Comparison of ENCODE assay signal across 7 mouse cellular contexts in genomic region chr11:115975083-115975420, GRCm38 (mm10). TPM values are rescaled to one million over a fixed set of nuclear protein-coding genes. Genes with fewer than 3 reads are reported as not detected.
DNase-seq lines count a peak whose midpoint lies in the region; ATAC-seq and TF ChIP-seq lines count a peak whose summit lies in the region.

No protein-coding gene starts in this region.

- H3K36me3 ChIP-seq in forebrain, embryonic 12.5 days (replicated peaks): no peaks in the 10 kb centered on the region
- H3K36me3 ChIP-seq in limb, embryonic 11.5 days (ENCODE audit: control insufficient read depth, insufficient read depth, low read length): no peaks in the 10 kb centered on the region
- H3K36me3 ChIP-seq in neural tube, embryonic 15.5 days: no peaks in the 10 kb centered on the region

- H3K9ac ChIP-seq in forebrain, embryonic 12.5 days: peak overlapping the region; percentile 49
- H3K9ac ChIP-seq in limb, embryonic 11.5 days (ENCODE audit: low read length): peak overlapping the region; percentile 28; the same call in 1 of the 2 replicates
- H3K9ac ChIP-seq in neural tube, embryonic 15.5 days (replicated peaks): 0 out of 2 replicates have a peak overlapping the region, but pooled peaks have one; percentile 12

- ATAC-seq in forebrain, embryonic 12.5 days (ENCODE audit: low FRiP score): no peak
- ATAC-seq in limb, embryonic 11.5 days (ENCODE audit: insufficient number of reproducible peaks, low FRiP score, low TSS enrichment, low read depth): no peak
- ATAC-seq in neural tube, embryonic 15.5 days (ENCODE audit: low FRiP score): no peak

- H3K27ac ChIP-seq in forebrain, embryonic 12.5 days: no peak overlapping the region
- no peak overlapping the region for H3K27ac ChIP-seq in limb, embryonic 11.5 days (replicated peaks; ENCODE audit: low read depth, low read length)
- H3K27ac ChIP-seq in neural tube, embryonic 15.5 days (replicated peaks): peak overlapping the region; percentile 20; the same call in 1 of the 2 replicates

- H3K4me1 ChIP-seq in lung, adult 2 months (ENCODE audit: control insufficient read depth, insufficient read depth, low read length): peaks cover 5% of the 10 kb centered on the region; the same call in 1 of the 2 replicates
- peaks cover 9% of the 10 kb centered on the region for H3K4me1 ChIP-seq in forebrain, embryonic 12.5 days
- peaks cover 6% of the 10 kb centered on the region; the same call in 1 of the 2 replicates for H3K4me1 ChIP-seq in limb, embryonic 11.5 days (ENCODE audit: control insufficient read depth, insufficient read depth, low read length)
- H3K4me1 ChIP-seq in neural tube, embryonic 15.5 days: peaks cover 11% of the 10 kb centered on the region

- no peak for TF ChIP-seq CTCF in lung, adult 2 months (IDR thresholded peaks at IDR 0.05; ENCODE audit: insufficient read depth, low read length)

- peak overlapping the region; percentile 31 for H3K4me3 ChIP-seq in lung, adult 2 months (replicated peaks; ENCODE audit: extremely low read depth, low read depth, low read length)
- peak overlapping the region; percentile 49 for H3K4me3 ChIP-seq in forebrain, embryonic 12.5 days (replicated peaks)
- H3K4me3 ChIP-seq in limb, embryonic 11.5 days (ENCODE audit: low read depth, low read length): peak overlapping the region; percentile 33
- peak overlapping the region; percentile 43 for H3K4me3 ChIP-seq in neural tube, embryonic 15.5 days (replicated peaks)

- WGBS in lung, adult 2 months: 4% methylated on average over 18 of the region's 18 CpGs
- WGBS in forebrain, embryonic 12.5 days: 2% methylated on average over 18 of the region's 18 CpGs
- 5% methylated on average over 18 of the region's 18 CpGs for WGBS in limb, embryonic 11.5 days
- 3% methylated on average over 18 of the region's 18 CpGs for WGBS in neural tube, embryonic 15.5 days

- H3K9me3 ChIP-seq in forebrain, embryonic 12.5 days: no peaks in the 10 kb centered on the region
- no peaks in the 10 kb centered on the region for H3K9me3 ChIP-seq in limb, embryonic 11.5 days (ENCODE audit: control insufficient read depth, low read length)
- H3K9me3 ChIP-seq in neural tube, embryonic 15.5 days (replicated peaks): no peaks in the 10 kb centered on the region

- peaks cover 60% of the 10 kb centered on the region for H3K27me3 ChIP-seq in forebrain, embryonic 12.5 days
- H3K27me3 ChIP-seq in limb, embryonic 11.5 days (ENCODE audit: control insufficient read depth, insufficient read depth, low read length): peaks cover 32% of the 10 kb centered on the region
- peaks cover 48% of the 10 kb centered on the region for H3K27me3 ChIP-seq in neural tube, embryonic 15.5 days (replicated peaks)

- peak; percentile 54 for DNase-seq in lung, adult 2 months
- DNase-seq in lung, postnatal 25 days (ENCODE audit: low spot score): no peak
- no peak for DNase-seq in limb, embryonic 11.5 days (ENCODE audit: low spot score)
- no peak for DNase-seq in thymus, postnatal 10 days (ENCODE audit: low spot score in 2 of 2)
- no peak for DNase-seq in cerebellum, adult 18-20 months

- no peak for TF ChIP-seq POLR2A in lung, adult 2 months (IDR thresholded peaks at IDR 0.05; ENCODE audit: borderline replicate concordance, extremely low read depth, low read depth, low read length)

- H3K4me2 ChIP-seq in forebrain, embryonic 12.5 days: peak overlapping the region; percentile 69
- peak overlapping the region; percentile 66 for H3K4me2 ChIP-seq in limb, embryonic 11.5 days (ENCODE audit: low read depth, severe bottlenecking)
- peak overlapping the region; percentile 71 for H3K4me2 ChIP-seq in neural tube, embryonic 15.5 days

RNA-seq across cellular contexts. Expression of gene Itgb4, which starts 0.5 kb away (rescaled TPM):
- polyA plus RNA-seq in lung, adult 2 months (2012; rRNA removed): 11.0 and 14.7 TPM in 2 replicates
- polyA plus RNA-seq in forebrain, embryonic 12.5 days (2016; fragmentation: Nextera tagmentation; extraction: Ambion mirVana): 0.94 and 1.0 TPM in 2 replicates
- polyA plus RNA-seq in limb, embryonic 11.5 days (2014; fragmentation: Nextera tagmentation; extraction: Ambion mirVana): 1.0 and 1.5 TPM in 2 replicates
- polyA plus RNA-seq in neural tube, embryonic 15.5 days (2015; fragmentation: Nextera tagmentation; extraction: Ambion mirVana): 2.0 and 4.9 TPM in 2 replicates

RNA-seq across cellular contexts. Expression of gene Galk1, which starts 37.5 kb away (rescaled TPM):
- 49.5 and 57.1 TPM in 2 replicates for polyA plus RNA-seq in lung, adult 2 months (2012; rRNA removed)
- 98.3 and 107 TPM in 2 replicates for polyA plus RNA-seq in forebrain, embryonic 12.5 days (2016; fragmentation: Nextera tagmentation; extraction: Ambion mirVana)
- 164 and 168 TPM in 2 replicates for polyA plus RNA-seq in limb, embryonic 11.5 days (2014; fragmentation: Nextera tagmentation; extraction: Ambion mirVana)
- polyA plus RNA-seq in neural tube, embryonic 15.5 days (2015; fragmentation: Nextera tagmentation; extraction: Ambion mirVana): 65.9 and 98.5 TPM in 2 replicates

RNA-seq across cellular contexts. Expression of gene Recql5, which starts 41.8 kb away (rescaled TPM):
- 14.5 and 18.0 TPM in 2 replicates for polyA plus RNA-seq in lung, adult 2 months (2012; rRNA removed)
- 32.5 and 33.4 TPM in 2 replicates for polyA plus RNA-seq in forebrain, embryonic 12.5 days (2016; fragmentation: Nextera tagmentation; extraction: Ambion mirVana)
- polyA plus RNA-seq in limb, embryonic 11.5 days (2014; fragmentation: Nextera tagmentation; extraction: Ambion mirVana): 21.2 and 21.5 TPM in 2 replicates
- 19.7 and 22.0 TPM in 2 replicates for polyA plus RNA-seq in neural tube, embryonic 15.5 days (2015; fragmentation: Nextera tagmentation; extraction: Ambion mirVana)

RNA-seq across cellular contexts. Expression of gene Sap30bp, which starts 42.0 kb away (rescaled TPM):
- 18.8 and 23.0 TPM in 2 replicates for polyA plus RNA-seq in lung, adult 2 months (2012; rRNA removed)
- 56.8 and 61.9 TPM in 2 replicates for polyA plus RNA-seq in forebrain, embryonic 12.5 days (2016; fragmentation: Nextera tagmentation; extraction: Ambion mirVana)
- 50.7 and 56.2 TPM in 2 replicates for polyA plus RNA-seq in limb, embryonic 11.5 days (2014; fragmentation: Nextera tagmentation; extraction: Ambion mirVana)
- 39.0 and 40.5 TPM in 2 replicates for polyA plus RNA-seq in neural tube, embryonic 15.5 days (2015; fragmentation: Nextera tagmentation; extraction: Ambion mirVana)

RNA-seq across cellular contexts. Expression of gene H3f3b, which starts 52.7 kb away (rescaled TPM):
- 223 and 243 TPM in 2 replicates for polyA plus RNA-seq in lung, adult 2 months (2012; rRNA removed)
- 2,341 and 2,432 TPM in 2 replicates for polyA plus RNA-seq in forebrain, embryonic 12.5 days (2016; fragmentation: Nextera tagmentation; extraction: Ambion mirVana)
- polyA plus RNA-seq in limb, embryonic 11.5 days (2014; fragmentation: Nextera tagmentation; extraction: Ambion mirVana): 2,190 and 2,300 TPM in 2 replicates
- 1,496 and 1,502 TPM in 2 replicates for polyA plus RNA-seq in neural tube, embryonic 15.5 days (2015; fragmentation: Nextera tagmentation; extraction: Ambion mirVana)
